Mouse (Mus musculus) lung, postnatal 0 days (tissue): Measurements from ENCODE around the gene Aff4. TPM values are rescaled to one million over a fixed set of nuclear protein-coding genes. Genes with fewer than 3 reads are reported as not detected.
"Not testable (repeated sequence)": the region's sequence is repeated elsewhere in the genome, so short reads cannot be mapped to it uniquely, and the experiment has no call there.

Experiments used
- ATAC-seq: fragments of 200-750 bp; cut with Nextera tagmentation; 2 replicates; pipeline ENCODE4 v1.8.0; 2017; ENCODE audit warnings: moderate library complexity
- DNase-seq: peaks from one replicate; pipeline ENCODE4 v3.0.0-alpha.2; 2016; ENCODE audit warnings: low spot score
- H3K27ac ChIP-seq: fragments of 300-500 bp; sonication (generic); 2 replicates; pipeline ENCODE4 v1.5.1; 2014; ENCODE audit warnings: antibody characterized with exemption, mild to moderate bottlenecking, low read length, mixed read lengths
- H3K27me3 ChIP-seq: fragments of 300-500 bp; sonication (generic); replicated peaks from 2 replicates; pipeline ENCODE4 v1.6.1; 2014; ENCODE audit warnings: low read length, mixed read lengths; ENCODE audit not compliant: insufficient read depth
- H3K36me3 ChIP-seq: fragments of 300-500 bp; sonication (generic); 2 replicates; pipeline ENCODE4 v1.6.1; 2014; ENCODE audit warnings: low read length, mixed read lengths; ENCODE audit not compliant: insufficient read depth
- H3K4me1 ChIP-seq: fragments of 300-500 bp; sonication (generic); 2 replicates; pipeline ENCODE4 v1.6.1; 2014; ENCODE audit warnings: antibody characterized with exemption, low read depth, low read length, mixed read lengths; ENCODE audit not compliant: insufficient read depth
- H3K4me2 ChIP-seq: fragments of 300-500 bp; sonication (generic); replicated peaks from 2 replicates; pipeline ENCODE4 v1.6.1; 2014; ENCODE audit warnings: low read depth, mild to moderate bottlenecking, low read length, moderate library complexity, mixed read lengths
- H3K4me3 ChIP-seq: fragments of 300-500 bp; sonication (generic); 2 replicates; pipeline ENCODE4 v1.5.1; 2014; ENCODE audit warnings: low read depth, low read length
- H3K9ac ChIP-seq: fragments of 300-500 bp; sonication (generic); replicated peaks from 2 replicates; pipeline ENCODE4 v1.6.1; 2014; ENCODE audit warnings: low read depth, mild to moderate bottlenecking
- H3K9me3 ChIP-seq: fragments of 300-500 bp; sonication (generic); 2 replicates; pipeline ENCODE4 v1.6.1; 2016; ENCODE audit warnings: low read length, mixed read lengths
- CTCF ChIP-seq: IDR thresholded peaks from 2 replicates; pipeline ENCODE4 v1.5.1; 2016; ENCODE audit warnings: antibody characterized with exemption, mild to moderate bottlenecking
- EP300 ChIP-seq: IDR thresholded peaks from 2 replicates; pipeline ENCODE4 v1.6.1; 2016; ENCODE audit warnings: antibody characterized with exemption, mild to moderate bottlenecking, control low read depth
- WGBS: fragments of 180-500 bp; shearing (Covaris S2); extraction: QIAGEN DNeasy Blood & Tissue Kit; methylation state at CpG from one replicate; pipeline ENCODE4 v1.1.7; 2014; 5-methylcytosine and 5-hydroxymethylcytosine counted together
- polyA plus RNA-seq: library from polyadenylated mRNA; unstranded; fragments of >200 nt; fragmentation: Nextera tagmentation; extraction: Ambion mirVana; gene quantifications from 2 replicates; pipeline ENCODE4 v1.2.1, GENCODE M21; 2015

Gene Aff4
- polyA plus RNA-seq, 1 experiment from 2014 or later, result 50.9 TPM

DNA sequence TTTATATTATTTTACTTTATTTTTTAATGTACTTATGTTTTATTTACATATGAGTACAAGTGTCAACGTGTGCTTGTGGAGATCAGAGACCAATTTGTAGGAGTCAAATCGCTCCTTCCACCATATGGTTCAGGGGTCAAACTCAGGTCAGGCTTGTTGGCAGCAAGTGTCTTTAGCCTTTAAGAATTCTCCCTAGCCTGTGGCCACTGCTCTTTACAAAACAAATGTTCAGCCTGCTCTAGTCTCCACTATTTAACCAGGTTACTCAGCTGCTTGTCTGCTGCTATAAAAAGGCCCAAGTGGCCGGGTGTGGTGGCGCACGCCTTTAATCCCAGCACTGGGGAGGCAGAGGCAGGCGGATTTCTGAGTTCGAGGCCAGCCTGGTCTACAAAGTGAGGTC lies 32.6 kb upstream of the Aff4 start:
- H3K4me3 ChIP-seq, result no peak overlapping the region
- ATAC-seq (no peak), DNase-seq (no peak)
- no peak overlapping the region for H3K9ac ChIP-seq
- H3K9me3 ChIP-seq, result no peaks in the 10 kb centered on the region
- H3K4me2 ChIP-seq, result no peak overlapping the region
- TF ChIP-seq CTCF (no peak), EP300 (no peak)
- no peak overlapping the region for H3K27ac ChIP-seq
- no peaks in the 10 kb centered on the region for H3K27me3 ChIP-seq
- 72% methylated on average over 7 of the region's 7 CpGs for WGBS
- no peaks in the 10 kb centered on the region for H3K36me3 ChIP-seq
- H3K4me1 ChIP-seq, result no peaks in the 10 kb centered on the region

DNA sequence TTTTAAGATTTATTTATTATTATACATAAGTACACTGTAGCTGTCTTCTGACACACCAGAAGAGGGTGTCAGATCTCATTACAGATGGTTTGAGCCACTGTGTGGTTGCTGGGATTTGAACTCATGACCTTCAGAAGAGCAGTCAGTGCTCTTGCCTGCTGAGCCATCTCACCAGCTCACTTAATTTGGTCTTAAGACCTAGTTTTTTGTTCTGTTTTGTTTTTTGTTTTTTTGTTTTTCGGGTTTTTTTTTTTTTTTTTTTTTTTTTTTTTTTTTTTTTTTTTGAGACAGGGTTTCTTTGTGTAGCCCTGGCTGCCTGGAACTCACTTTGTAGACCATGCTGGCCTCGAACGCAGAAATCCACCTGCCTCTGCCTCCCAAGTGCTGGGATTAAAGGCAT lies 32.1 kb upstream of the Aff4 start:
- not testable (repeated sequence) for H3K4me2 ChIP-seq, H3K9ac ChIP-seq, DNase-seq, H3K36me3 ChIP-seq, ATAC-seq, H3K4me3 ChIP-seq, H3K27me3 ChIP-seq, H3K27ac ChIP-seq, H3K9me3 ChIP-seq, H3K4me1 ChIP-seq
- 98% methylated on average over 3 of the region's 3 CpGs for WGBS

GRCm38 (mm10) chr11:53319867-53320266 lies 30.8 kb upstream of the Aff4 start:
- H3K27me3 ChIP-seq, H3K4me3 ChIP-seq, H3K9me3 ChIP-seq, H3K4me1 ChIP-seq, H3K27ac ChIP-seq, H3K9ac ChIP-seq, ATAC-seq, DNase-seq, H3K4me2 ChIP-seq, H3K36me3 ChIP-seq: not testable (repeated sequence)
- WGBS, result 87% methylated on average over 13 of the region's 13 CpGs

- peak within 1 kb of the TSS; percentile 43; the same call in 1 of the 2 replicates for H3K27ac ChIP-seq
- H3K9me3 ChIP-seq, result no peaks in the 10 kb centered on the region
- H3K36me3 ChIP-seq, result 0 out of 2 replicates have a peak, but pooled peaks cover 4% of the 10 kb centered on the region
- ATAC-seq, result peak; percentile 97
- peak within 1 kb of the TSS; percentile 65 for H3K4me3 ChIP-seq
- H3K9ac ChIP-seq, result peak within 1 kb of the TSS; percentile 53
- under 1% methylated on average over 21 of the region's 21 CpGs for WGBS
- no peaks in the 10 kb centered on the region for H3K27me3 ChIP-seq
- DNase-seq, result peak; percentile 95
- peak within 1 kb of the TSS; percentile 81 for H3K4me2 ChIP-seq
- TF ChIP-seq CTCF (no peak), EP300 (no peak)
- H3K4me1 ChIP-seq, result peaks cover 6% of the 10 kb centered on the region; the same call in 1 of the 2 replicates
Observed at GRCm38 (mm10) chr11:53324512-53324968, 26.1 kb upstream of the Aff4 start, which contains the start of gene Zcchc10. Gene Zcchc10, plus strand, starts transcription at chr11:53324679.

GRCm38 (mm10) chr11:53330325-53330724 lies 20.3 kb upstream of the Aff4 start:
- no peak for TF ChIP-seq EP300
- no peak for TF ChIP-seq CTCF
- H3K4me1 ChIP-seq, result peaks cover 1% of the 10 kb centered on the region; the same call in 1 of the 2 replicates
- WGBS, result 61% methylated on average over 7 of the region's 7 CpGs
- H3K9me3 ChIP-seq, result no peaks in the 10 kb centered on the region
- no peak overlapping the region for H3K27ac ChIP-seq
- no peaks in the 10 kb centered on the region for H3K27me3 ChIP-seq
- H3K9ac ChIP-seq, result no peak overlapping the region
- no peak for ATAC-seq
- H3K4me3 ChIP-seq, result no peak overlapping the region
- no peak for DNase-seq
- H3K4me2 ChIP-seq, result no peak overlapping the region
- 0 out of 2 replicates have a peak, but pooled peaks cover 4% of the 10 kb centered on the region for H3K36me3 ChIP-seq

- H3K27ac ChIP-seq, result no peak overlapping the region
Observed at GRCm38 (mm10) chr11:53331121-53331520, 19.5 kb upstream of the Aff4 start.

More at GRCm38 (mm10) chr11:53331121-53331520, 19.5 kb upstream of the Aff4 start:
- H3K4me1 ChIP-seq, result no peaks in the 10 kb centered on the region
- H3K4me2 ChIP-seq, result no peak overlapping the region
- H3K9me3 ChIP-seq, result no peaks in the 10 kb centered on the region
- no peak overlapping the region for H3K9ac ChIP-seq
- ATAC-seq (no peak), DNase-seq (no peak)
- no peaks in the 10 kb centered on the region for H3K27me3 ChIP-seq
- H3K4me3 ChIP-seq, result no peak overlapping the region
- H3K36me3 ChIP-seq, result 0 out of 2 replicates have a peak, but pooled peaks cover 4% of the 10 kb centered on the region
- TF ChIP-seq EP300, result no peak
- TF ChIP-seq CTCF, result no peak
- WGBS, result 92% methylated on average over 6 of the region's 6 CpGs
